Mouse (Mus musculus): Measurements from ENCODE around the gene Ccdc146.

DNA sequence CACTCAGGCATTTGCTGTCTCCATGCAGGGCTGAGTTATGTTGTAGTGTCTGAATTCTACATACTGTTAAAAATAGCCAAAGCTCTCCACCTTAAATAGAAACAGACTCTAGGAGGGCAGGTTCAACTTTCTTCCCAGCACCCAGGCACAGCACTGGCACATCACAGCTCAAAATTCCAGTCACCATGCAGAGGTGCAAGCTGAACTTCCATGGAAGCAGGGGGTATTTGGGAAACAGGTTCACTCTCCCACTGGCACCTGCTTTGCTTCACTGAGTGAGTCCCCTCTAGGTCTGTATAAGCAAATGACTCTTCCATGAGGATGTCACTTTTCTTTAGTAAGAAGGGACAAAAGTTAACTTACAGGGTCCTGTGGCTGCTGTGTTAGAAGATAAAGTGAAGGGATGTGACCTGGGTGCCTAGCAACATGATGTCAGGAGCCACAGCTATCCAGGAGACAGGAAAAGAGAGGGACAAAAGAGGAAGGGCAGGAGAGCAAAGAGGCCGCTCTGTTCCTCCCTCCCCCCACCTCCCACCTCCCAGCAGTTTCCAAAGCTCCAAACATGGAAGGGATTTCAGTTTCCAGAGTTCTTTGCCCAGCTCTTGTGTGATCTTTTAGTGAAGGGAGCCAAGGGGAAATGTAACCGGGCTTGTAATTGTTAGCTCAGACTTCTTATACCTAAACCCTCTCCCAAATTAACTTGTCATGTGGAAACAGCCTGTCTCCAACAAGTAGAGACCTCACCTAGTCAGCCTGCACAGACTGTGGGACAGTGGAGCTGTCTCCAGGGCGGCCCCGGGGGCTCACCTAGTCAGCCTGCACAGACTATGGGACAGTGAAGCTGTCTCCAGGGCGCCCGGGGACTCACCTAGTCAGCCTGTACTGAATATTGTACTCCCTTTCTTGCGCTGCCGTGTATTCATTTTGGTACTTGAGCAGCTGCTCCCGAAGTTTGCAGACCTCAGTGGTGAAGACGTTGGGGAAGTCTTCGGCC lies 94.5 kb downstream of the Ccdc146 start:
- no peak for TF ChIP-seq CTCF (conservative IDR thresholded peaks at IDR 0.05; ENCODE audit: low read length)
- no peak for TF ChIP-seq POU5F1 (IDR thresholded peaks at IDR 0.05; ENCODE audit: borderline replicate concordance, low read length)
